Mouse (Mus musculus) erythroblast, embryonic 14.5 days (primary cell): ENCODE results near the gene Ndrg3.
"Not testable (repeated sequence)": the region's sequence is repeated elsewhere in the genome, so short reads cannot be mapped to it uniquely, and the experiment has no call there.

Source experiments
- GATA1 ChIP-seq: IDR thresholded peaks from 2 replicates; pipeline ENCODE4 v1.6.1; 2012; ENCODE audit warnings: low read length, inconsistent platforms, mixed read lengths
- TAL1 ChIP-seq: IDR thresholded peaks from 3 replicates; pipeline ENCODE4 v1.6.1; 2012; ENCODE audit warnings: low read length, inconsistent platforms, mixed read lengths

DNA sequence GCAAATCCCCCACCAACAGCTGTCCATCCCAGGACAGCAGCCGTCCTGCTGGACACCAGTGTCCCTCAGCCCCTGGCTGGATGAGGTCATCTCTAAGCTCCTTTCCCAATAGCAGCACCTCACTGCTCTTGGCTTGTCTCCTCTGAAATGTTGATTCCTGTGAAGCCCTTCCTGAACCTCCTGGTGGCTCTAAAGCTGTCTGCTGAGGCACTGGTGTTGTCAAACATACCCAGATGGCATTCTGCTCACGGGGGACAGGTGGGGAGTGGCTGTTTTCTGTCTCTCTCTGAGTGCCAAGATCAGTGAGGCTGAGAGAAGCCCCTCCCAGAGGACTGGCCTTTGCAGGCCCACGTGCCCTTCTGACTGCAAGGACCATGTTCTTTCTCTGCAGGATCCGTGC, 85.9 kb downstream of the Ndrg3 start:
- TF ChIP-seq GATA1, TAL1: not testable (repeated sequence)
